Mouse (Mus musculus) intestine, embryonic 14.5 days (tissue): ENCODE data around the gene Pgpep1l. TPM values are rescaled to one million over a fixed set of nuclear protein-coding genes. Genes with fewer than 3 reads are reported as not detected.

Experiments used
- ATAC-seq: fragments of 200-750 bp; cut with Nextera tagmentation; replicated peaks from 2 replicates; pipeline ENCODE4 v1.8.0; 2017; ENCODE audit warnings: low read depth, moderate number of reproducible peaks, moderate TSS enrichment, moderate library complexity; ENCODE audit not compliant: low FRiP score, low TSS enrichment
- DNase-seq: peaks from one replicate; pipeline ENCODE4 v3.0.0-alpha.2; 2018; ENCODE audit warnings: low spot score
- H3K27ac ChIP-seq: fragments of 300-500 bp; sonication (generic); 2 replicates; pipeline ENCODE4 v1.5.1; 2014; ENCODE audit warnings: low read depth, mild to moderate bottlenecking, control low read depth
- H3K27me3 ChIP-seq: fragments of 300-500 bp; sonication (generic); replicated peaks from 2 replicates; pipeline ENCODE4 v1.6.1; 2014; ENCODE audit warnings: low read length, control low read depth; ENCODE audit not compliant: control insufficient read depth, insufficient read depth
- H3K36me3 ChIP-seq: fragments of 300-500 bp; sonication (generic); 2 replicates; pipeline ENCODE4 v1.6.1; 2014; ENCODE audit warnings: low read length, control low read depth; ENCODE audit not compliant: control insufficient read depth, insufficient read depth
- H3K4me1 ChIP-seq: fragments of 300-500 bp; sonication (generic); replicated peaks from 2 replicates; pipeline ENCODE4 v1.6.1; 2014; ENCODE audit warnings: low read length, control low read depth, mixed read lengths; ENCODE audit not compliant: control insufficient read depth, insufficient read depth
- H3K4me2 ChIP-seq: fragments of 300-500 bp; sonication (generic); 2 replicates; pipeline ENCODE4 v1.6.1; 2014; ENCODE audit warnings: low read length
- H3K4me3 ChIP-seq: fragments of 300-500 bp; sonication (generic); 2 replicates; pipeline ENCODE4 v1.5.1; 2014; ENCODE audit warnings: low read depth, low read length, control low read depth, mixed read lengths
- H3K9ac ChIP-seq: fragments of 300-500 bp; sonication (generic); 2 replicates; pipeline ENCODE4 v1.6.1; 2014; ENCODE audit warnings: mild to moderate bottlenecking, low read length
- H3K9me3 ChIP-seq: fragments of 300-500 bp; sonication (generic); 2 replicates; pipeline ENCODE4 v1.6.1; 2016; ENCODE audit warnings: low read length, control low read depth; ENCODE audit not compliant: control insufficient read depth
- WGBS: fragments of 180-500 bp; shearing (Covaris S2); extraction: QIAGEN DNeasy Blood & Tissue Kit; methylation state at CpG from one replicate; pipeline ENCODE4 v1.1.7; 2014; 5-methylcytosine and 5-hydroxymethylcytosine counted together
- polyA plus RNA-seq: library from polyadenylated mRNA; unstranded; fragments of >200 nt; fragmentation: Nextera tagmentation; extraction: Ambion mirVana; gene quantifications from 2 replicates; pipeline ENCODE4 v1.2.1, GENCODE M21; 2014

The Pgpep1l gene
- polyA plus RNA-seq, 1 experiment from 2014 or later: not detected

DNA sequence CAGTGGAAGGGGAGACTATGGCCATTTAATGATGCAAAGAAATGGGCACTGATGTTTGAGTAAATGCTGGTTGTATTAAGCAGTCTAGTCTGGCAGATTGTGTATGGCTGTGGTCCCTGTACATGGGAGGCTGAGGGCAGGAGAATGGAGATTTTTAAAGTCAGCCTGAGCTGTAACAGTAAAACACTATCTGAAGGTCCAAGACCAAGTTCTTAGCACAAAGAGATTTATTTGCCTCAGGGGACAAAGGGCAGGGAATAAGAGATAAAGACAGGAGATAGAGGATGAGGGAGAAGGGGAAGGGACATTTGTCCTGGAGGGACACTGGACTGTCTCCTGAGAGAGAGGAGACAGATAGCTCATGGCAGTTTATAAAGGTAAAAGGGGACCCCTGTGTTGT, 9.5 kb upstream of the Pgpep1l start, which contains the start of gene Fam169b:
Gene Fam169b (plus strand): TSS at position 325 of the 400 bp plus-strand sequence.
- H3K4me3 ChIP-seq: no peak within 1 kb of the TSS
- ATAC-seq: no peak

DNA sequence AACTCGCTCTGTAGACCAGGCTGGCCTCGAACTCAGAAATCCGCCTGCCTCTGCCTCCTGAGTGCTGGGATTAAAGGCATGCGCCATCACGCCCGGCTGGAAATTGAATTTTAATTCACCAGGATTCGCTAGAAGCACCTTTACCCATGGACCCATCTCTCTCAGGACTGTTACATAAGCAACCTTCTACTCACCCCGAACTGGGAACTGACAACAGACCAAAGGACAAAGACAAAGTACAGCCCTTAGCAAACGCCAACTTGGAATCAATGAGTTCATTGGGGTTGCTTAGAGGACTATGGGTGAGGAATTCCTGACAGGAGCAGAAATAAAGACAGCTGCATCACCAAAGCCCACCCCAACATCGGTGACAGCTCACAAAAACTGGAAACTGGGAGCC, 8.6 kb upstream of the Pgpep1l start:
- Histone ChIP-seq H3K4me2 (no peak overlapping the region), H3K27me3 (peaks cover 18% of the 10 kb centered on the region), H3K9me3 (no peaks in the 10 kb centered on the region), H3K4me1 (peaks cover 4% of the 10 kb centered on the region; the same call in 1 of the 2 replicates), H3K4me3 (no peak overlapping the region), H3K27ac (no peak overlapping the region), H3K9ac (no peak overlapping the region), H3K36me3 (no peaks in the 10 kb centered on the region)
- ATAC-seq: no peak
- 90% methylated on average over 10 of the region's 10 CpGs for WGBS
- DNase-seq: no peak

More for the DNA sequence above, 9.5 kb upstream of the Pgpep1l start, which contains the start of gene Fam169b:
- Histone ChIP-seq H3K4me2 (no peak within 1 kb of the TSS), H3K9ac (no peak within 1 kb of the TSS), H3K36me3 (no peaks in the 10 kb centered on the region), H3K27ac (no peak within 1 kb of the TSS), H3K4me1 (peaks cover 4% of the 10 kb centered on the region; the same call in 1 of the 2 replicates), H3K27me3 (peaks cover 18% of the 10 kb centered on the region), H3K9me3 (no peaks in the 10 kb centered on the region)
- DNase-seq: no peak

DNA sequence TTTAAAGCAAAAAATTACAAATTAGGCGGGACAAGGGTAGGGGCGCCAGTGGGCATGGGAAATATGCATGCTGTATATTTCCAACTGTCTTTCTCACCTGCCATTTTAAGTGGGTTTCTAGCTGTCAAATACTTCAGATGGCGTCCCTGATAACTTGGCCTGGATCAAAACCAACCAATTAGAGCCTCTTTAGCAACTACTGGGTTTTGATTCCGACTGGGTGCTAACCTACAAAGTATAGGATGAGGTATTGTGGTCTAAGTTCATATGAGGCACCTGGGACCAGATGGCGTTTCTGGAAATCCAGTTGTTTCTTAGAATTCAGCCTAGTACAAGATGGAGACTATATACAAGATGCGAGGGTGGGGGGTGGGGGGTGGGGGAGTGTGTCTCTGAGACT, 7.8 kb upstream of the Pgpep1l start:
- ATAC-seq (no peak), DNase-seq (no peak)
- Histone ChIP-seq H3K27me3 (peaks cover 16% of the 10 kb centered on the region), H3K4me3 (no peak overlapping the region), H3K4me2 (no peak overlapping the region), H3K9ac (no peak overlapping the region), H3K36me3 (no peaks in the 10 kb centered on the region), H3K27ac (no peak overlapping the region), H3K4me1 (peaks cover 8% of the 10 kb centered on the region; the same call in 1 of the 2 replicates), H3K9me3 (no peaks in the 10 kb centered on the region)
- WGBS: 89% methylated on average over 6 of the region's 6 CpGs

DNA sequence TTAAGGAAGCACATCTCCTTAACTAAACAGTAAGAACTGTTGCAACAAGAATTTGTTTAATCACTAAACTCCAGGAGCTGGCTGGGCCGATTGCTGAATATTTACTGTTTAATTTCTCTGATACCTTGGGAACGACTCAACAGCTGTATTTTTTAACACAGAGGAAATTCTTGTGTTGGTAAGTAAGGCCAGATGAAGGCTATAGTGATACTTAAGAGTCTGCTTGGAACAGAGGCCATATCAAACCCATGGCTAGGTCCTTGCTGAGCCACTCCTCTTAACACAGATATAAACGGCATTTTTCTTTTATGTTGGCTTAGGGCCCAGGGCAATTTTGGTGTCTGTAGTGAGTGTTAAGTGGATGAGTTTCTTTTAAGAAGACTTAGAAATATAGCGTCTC, 6.5 kb upstream of the Pgpep1l start:
- no peaks in the 10 kb centered on the region for H3K9me3 ChIP-seq
- ATAC-seq: no peak
- H3K36me3 ChIP-seq: no peaks in the 10 kb centered on the region
- H3K4me1 ChIP-seq: peaks cover 4% of the 10 kb centered on the region; the same call in 1 of the 2 replicates
- H3K27me3 ChIP-seq: peaks cover 9% of the 10 kb centered on the region
- H3K4me2 ChIP-seq: no peak overlapping the region
- WGBS: 30% methylated on average over 4 of the region's 4 CpGs
- no peak overlapping the region for H3K9ac ChIP-seq
- DNase-seq: no peak
- no peak overlapping the region for H3K27ac ChIP-seq
- no peak overlapping the region for H3K4me3 ChIP-seq

DNA sequence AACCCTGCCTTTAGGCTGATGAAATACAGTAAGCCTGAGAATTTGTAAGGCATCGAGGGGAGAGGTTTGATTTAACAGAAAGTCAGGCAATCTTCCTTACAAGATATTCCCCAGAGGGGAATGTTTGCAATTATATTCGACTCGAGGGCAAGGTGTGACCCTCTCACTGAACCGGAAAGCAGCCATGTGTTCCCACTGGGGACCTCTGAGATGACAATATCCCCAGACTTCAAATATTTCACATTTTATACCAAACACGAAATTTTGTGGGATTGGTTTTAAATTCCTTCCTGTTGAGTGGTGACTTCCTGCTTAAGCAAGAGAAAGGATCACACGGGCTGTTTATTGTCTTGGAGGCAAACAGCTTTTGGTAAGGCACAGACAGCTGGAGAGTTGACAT, 2.7 kb upstream of the Pgpep1l start:
- no peak overlapping the region for H3K4me3 ChIP-seq
- peaks cover 13% of the 10 kb centered on the region for H3K4me1 ChIP-seq
- no peak overlapping the region for H3K27ac ChIP-seq
- no peak overlapping the region for H3K4me2 ChIP-seq
- no peak overlapping the region for H3K9ac ChIP-seq
- no peaks in the 10 kb centered on the region for H3K27me3 ChIP-seq
- 17% methylated on average over 6 of the region's 6 CpGs for WGBS
- H3K36me3 ChIP-seq: no peaks in the 10 kb centered on the region
- no peaks in the 10 kb centered on the region for H3K9me3 ChIP-seq
- ATAC-seq (no peak), DNase-seq (no peak)

DNA sequence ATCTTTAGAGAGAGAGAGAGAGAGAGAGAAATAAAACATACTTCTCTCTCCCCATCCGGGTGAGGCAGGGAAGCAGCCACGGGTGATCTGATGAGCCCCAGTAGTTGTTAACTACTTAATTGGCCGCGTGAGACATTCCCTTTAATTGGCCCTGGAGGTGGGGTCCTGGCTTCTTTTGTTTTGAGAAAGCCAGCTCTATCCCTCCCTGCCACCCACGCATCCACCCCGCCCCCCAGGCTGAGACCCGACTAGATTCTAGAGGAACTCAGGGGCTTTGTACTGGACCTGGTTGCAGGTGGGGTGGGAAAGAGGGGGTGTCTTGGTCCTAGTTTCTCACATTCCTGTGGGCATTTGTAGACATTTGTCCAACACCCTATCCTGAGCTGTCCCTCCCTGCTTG, 1.4 kb upstream of the Pgpep1l start:
- Histone ChIP-seq H3K9ac (no peak overlapping the region), H3K27me3 (no peaks in the 10 kb centered on the region), H3K36me3 (no peaks in the 10 kb centered on the region), H3K9me3 (no peaks in the 10 kb centered on the region), H3K4me3 (no peak overlapping the region), H3K27ac (no peak overlapping the region), H3K4me1 (peaks cover 13% of the 10 kb centered on the region), H3K4me2 (no peak overlapping the region)
- 32% methylated on average over 7 of the region's 7 CpGs for WGBS
- DNase-seq (no peak), ATAC-seq (no peak)

DNA sequence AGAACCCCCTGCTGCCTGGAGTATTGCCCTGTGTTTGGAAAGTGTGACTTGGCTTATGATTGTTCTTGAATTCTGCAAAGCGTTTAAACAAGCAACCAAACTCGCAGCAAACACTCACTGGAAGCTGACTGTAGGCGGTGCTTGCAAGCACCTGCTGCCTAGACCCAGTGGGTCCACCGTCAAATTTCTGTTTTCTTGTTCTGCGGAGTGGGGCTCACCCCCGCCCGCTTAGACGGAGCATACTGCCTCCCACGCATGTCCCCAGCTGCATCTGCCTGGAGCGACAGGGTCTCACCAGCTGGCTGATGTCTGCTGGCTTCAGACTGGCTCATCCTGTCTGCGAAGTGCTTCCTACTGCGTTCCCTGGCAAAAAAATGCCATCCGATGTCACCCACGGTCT, 498 bp upstream of the Pgpep1l start:
- Histone ChIP-seq H3K4me3 (peak overlapping the region; percentile 20), H3K27ac (no peak overlapping the region), H3K36me3 (no peaks in the 10 kb centered on the region), H3K9me3 (no peaks in the 10 kb centered on the region), H3K27me3 (no peaks in the 10 kb centered on the region), H3K4me2 (peak overlapping the region; percentile 47), H3K4me1 (peaks cover 13% of the 10 kb centered on the region), H3K9ac (no peak overlapping the region)
- ATAC-seq: no peak; the same call in 1 of the 2 replicates
- DNase-seq: no peak
- WGBS: 12% methylated on average over 14 of the region's 14 CpGs

DNA sequence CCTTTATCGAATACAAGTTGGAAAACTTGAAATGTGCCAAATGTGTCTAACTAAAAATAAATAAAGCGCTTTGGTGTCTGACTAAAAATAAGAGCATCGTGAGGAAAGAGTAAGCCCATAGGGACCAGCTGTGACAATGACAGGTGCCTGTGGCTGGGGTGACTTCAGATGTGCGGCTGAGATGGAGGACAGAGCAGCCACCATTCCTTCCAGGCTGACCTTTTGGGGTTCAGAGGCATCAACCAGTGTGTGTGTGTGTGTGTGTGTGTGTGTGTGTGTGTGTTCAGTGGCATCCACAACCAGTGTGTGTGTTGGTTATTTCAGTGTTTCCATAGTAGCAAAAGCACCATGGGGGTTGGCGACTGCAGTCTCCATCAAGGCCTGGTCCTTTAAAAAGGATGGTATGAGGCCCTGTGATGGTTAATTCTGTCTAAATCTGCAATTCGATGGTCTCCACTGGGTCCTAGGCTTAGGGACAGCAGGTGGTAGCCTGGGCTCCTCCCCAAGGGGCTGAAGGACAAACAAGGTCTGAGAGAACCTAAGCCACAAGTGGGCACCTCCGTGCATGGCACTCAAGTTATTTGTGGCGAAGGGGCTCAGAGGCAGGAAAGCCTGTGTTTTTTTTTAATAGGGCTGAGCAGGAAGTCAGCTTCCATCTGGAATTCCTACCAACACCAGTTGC, 546 bp downstream of the Pgpep1l start:
- Histone ChIP-seq H3K4me2 (peak overlapping the region; percentile 47), H3K9me3 (no peaks in the 10 kb centered on the region), H3K27ac (no peak overlapping the region), H3K36me3 (no peaks in the 10 kb centered on the region), H3K9ac (no peak overlapping the region), H3K4me1 (peaks cover 14% of the 10 kb centered on the region), H3K27me3 (no peaks in the 10 kb centered on the region), H3K4me3 (peak overlapping the region; percentile 20; the same call in 1 of the 2 replicates)
- DNase-seq (no peak), ATAC-seq (no peak)
- WGBS: 57% methylated on average over 8 of the region's 8 CpGs

DNA sequence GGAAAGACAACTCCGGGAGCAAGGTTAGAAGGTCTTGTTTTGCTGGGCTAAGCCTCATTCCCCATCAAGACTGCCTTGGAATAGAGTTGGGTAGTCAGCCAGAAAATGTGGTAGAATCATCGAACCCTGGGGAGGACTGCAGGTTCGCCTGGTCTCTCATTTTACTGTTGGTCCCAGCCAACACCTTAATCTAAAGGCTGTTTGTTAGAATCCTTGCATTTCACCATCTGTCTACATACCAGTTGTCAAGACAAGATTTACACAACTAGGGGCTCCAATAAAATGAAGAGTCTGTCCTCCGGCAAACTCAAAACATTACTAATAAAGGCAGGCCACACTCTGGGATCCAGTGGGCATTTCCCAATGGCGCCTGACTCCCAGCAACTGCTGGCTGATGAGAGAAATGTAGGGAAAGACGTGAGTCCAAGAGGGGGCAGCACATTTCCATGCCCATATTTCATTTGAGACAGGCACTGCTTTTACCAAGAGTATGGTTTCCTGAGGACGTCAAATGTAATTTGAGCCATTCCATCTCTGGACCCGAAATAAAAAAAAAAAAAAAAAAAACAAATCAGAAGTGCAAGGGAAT, 1.3 kb downstream of the Pgpep1l start:
- H3K4me3 ChIP-seq: no peak overlapping the region
- 39% methylated on average over 8 of the region's 8 CpGs for WGBS
- DNase-seq (no peak), ATAC-seq (no peak)
- no peak overlapping the region for H3K4me2 ChIP-seq
- H3K4me1 ChIP-seq: peaks cover 18% of the 10 kb centered on the region
- H3K36me3 ChIP-seq: no peaks in the 10 kb centered on the region
- no peaks in the 10 kb centered on the region for H3K27me3 ChIP-seq
- H3K9me3 ChIP-seq: no peaks in the 10 kb centered on the region
- no peak overlapping the region for H3K27ac ChIP-seq
- H3K9ac ChIP-seq: no peak overlapping the region
